Mouse (Mus musculus) neural tube, embryonic 11.5 days (tissue): ENCODE results near the gene Zmpste24. TPM values are rescaled to one million over a fixed set of nuclear protein-coding genes. Genes with fewer than 3 reads are reported as not detected.

ENCODE experiments used
- ATAC-seq: fragments of 200-750 bp; cut with Nextera tagmentation; 2 replicates; pipeline ENCODE4 v1.8.0; 2017; ENCODE audit warnings: moderate number of reproducible peaks, mild to moderate bottlenecking, moderate TSS enrichment, moderate library complexity; ENCODE audit not compliant: insufficient read depth, low FRiP score, low TSS enrichment
- DNase-seq: peaks from one replicate; pipeline ENCODE4 v3.0.0-alpha.2; 2015; ENCODE audit warnings: low spot score
- H3K27ac ChIP-seq: fragments of 300-500 bp; sonication (generic); 2 replicates; pipeline ENCODE4 v1.5.1; 2014; ENCODE audit warnings: low read depth, mild to moderate bottlenecking, low read length
- H3K27me3 ChIP-seq: fragments of 300-500 bp; sonication (generic); 2 replicates; pipeline ENCODE4 v1.6.1; 2014; ENCODE audit warnings: mild to moderate bottlenecking, low read length, mixed read lengths; ENCODE audit not compliant: control insufficient read depth, insufficient read depth
- H3K36me3 ChIP-seq: fragments of 300-500 bp; sonication (generic); 2 replicates; pipeline ENCODE4 v1.6.1; 2014; ENCODE audit warnings: mild to moderate bottlenecking, low read length, moderate library complexity, mixed read lengths; ENCODE audit not compliant: control insufficient read depth, insufficient read depth
- H3K4me1 ChIP-seq: fragments of 300-500 bp; sonication (generic); 2 replicates; pipeline ENCODE4 v1.6.1; 2014; ENCODE audit warnings: low read length, mixed read lengths; ENCODE audit not compliant: control insufficient read depth, insufficient read depth
- H3K4me2 ChIP-seq: fragments of 300-500 bp; sonication (generic); 2 replicates; pipeline ENCODE4 v1.6.1; 2014; ENCODE audit warnings: low read depth, mild to moderate bottlenecking, moderate library complexity
- H3K4me3 ChIP-seq: fragments of 300-500 bp; sonication (generic); 2 replicates; pipeline ENCODE4 v1.5.1; 2014; ENCODE audit warnings: low read depth, low read length
- H3K9ac ChIP-seq: fragments of 300-500 bp; sonication (generic); 2 replicates; pipeline ENCODE4 v1.6.1; 2014; ENCODE audit warnings: mild to moderate bottlenecking, low read length
- H3K9me3 ChIP-seq: fragments of 300-500 bp; sonication (generic); 2 replicates; pipeline ENCODE4 v1.6.1; 2016; ENCODE audit warnings: low read length; ENCODE audit not compliant: control insufficient read depth
- WGBS: fragments of 180-500 bp; shearing (Covaris S2); extraction: QIAGEN DNeasy Blood & Tissue Kit; methylation state at CpG from one replicate; pipeline ENCODE4 v1.1.7; 2014; 5-methylcytosine and 5-hydroxymethylcytosine counted together
- polyA plus RNA-seq: library from polyadenylated mRNA; unstranded; fragments of >200 nt; fragmentation: Nextera tagmentation; extraction: Ambion mirVana; gene quantifications from 2 replicates; pipeline ENCODE4 v1.2.1, GENCODE M21; 2014

Gene Zmpste24
- polyA plus RNA-seq = 25.8 and 29.3 TPM in 2 replicates

GRCm38 (mm10) chr4:121097650-121098378 lies at the start of gene Zmpste24:
Gene Zmpste24 (minus strand): TSS chr4:121098241.
- Histone ChIP-seq H3K4me3 (peak within 1 kb of the TSS; percentile 79), H3K36me3 (peaks cover 6% of the 10 kb centered on the region; the same call in 1 of the 2 replicates), H3K27ac (peak within 1 kb of the TSS; percentile 39; the same call in 1 of the 2 replicates), H3K4me1 (peaks cover 6% of the 10 kb centered on the region; the same call in 1 of the 2 replicates), H3K9me3 (no peaks in the 10 kb centered on the region), H3K4me2 (peak within 1 kb of the TSS; percentile 77), H3K9ac (peak within 1 kb of the TSS; percentile 71), H3K27me3 (no peaks in the 10 kb centered on the region)
- DNase-seq (peak; percentile 89), ATAC-seq (peak; percentile 82)
- under 1% methylated on average over 39 of the region's 39 CpGs for WGBS

DNA sequence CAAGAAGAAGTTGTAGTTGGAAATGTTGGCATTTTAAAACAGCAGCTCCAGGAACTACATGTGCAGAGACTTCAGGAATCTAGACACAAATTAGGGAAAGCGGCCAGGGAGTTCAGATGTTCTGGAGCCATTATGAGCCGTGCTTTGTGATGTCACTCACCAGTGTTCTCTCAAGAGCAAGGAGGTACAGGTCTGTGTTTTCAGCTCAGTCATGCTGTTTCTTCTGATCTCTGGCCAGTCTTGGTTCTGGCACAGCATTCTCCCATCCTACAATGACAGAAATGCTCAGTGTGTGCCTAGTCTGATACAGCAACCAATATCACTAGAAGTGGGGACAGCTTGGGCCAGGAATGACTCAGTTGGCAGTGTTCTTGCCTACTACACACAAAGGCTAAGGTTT lies 11.1 kb upstream of the Zmpste24 start, which contains the start of gene Tmco2:
Gene Tmco2 (minus strand): TSS at position 101 of the 400 bp plus-strand sequence.
- WGBS = 96% methylated on average over 2 of the region's 2 CpGs
- ATAC-seq = no peak
- no peaks in the 10 kb centered on the region for H3K4me1 ChIP-seq

GRCm38 (mm10) chr4:121103304-121103703 lies 5.3 kb upstream of the Zmpste24 start:
- 83% methylated on average over 4 of the region's 4 CpGs for WGBS
- Histone ChIP-seq H3K9ac (no peak overlapping the region), H3K27me3 (no peaks in the 10 kb centered on the region), H3K36me3 (no peaks in the 10 kb centered on the region), H3K4me2 (no peak overlapping the region), H3K27ac (no peak overlapping the region), H3K4me3 (no peak overlapping the region), H3K4me1 (no peaks in the 10 kb centered on the region), H3K9me3 (no peaks in the 10 kb centered on the region)
- ATAC-seq = no peak
- no peak for DNase-seq

More for the DNA sequence above, 11.1 kb upstream of the Zmpste24 start, which contains the start of gene Tmco2:
- Histone ChIP-seq H3K4me2 (no peak within 1 kb of the TSS), H3K4me3 (no peak within 1 kb of the TSS), H3K27ac (no peak within 1 kb of the TSS), H3K36me3 (no peaks in the 10 kb centered on the region), H3K27me3 (no peaks in the 10 kb centered on the region), H3K9ac (no peak within 1 kb of the TSS), H3K9me3 (no peaks in the 10 kb centered on the region)
- no peak for DNase-seq

- Histone ChIP-seq H3K27me3 (no peaks in the 10 kb centered on the region), H3K4me2 (no peak overlapping the region), H3K4me1 (no peaks in the 10 kb centered on the region), H3K9me3 (no peaks in the 10 kb centered on the region), H3K36me3 (peaks cover 8% of the 10 kb centered on the region), H3K4me3 (no peak overlapping the region), H3K27ac (no peak overlapping the region), H3K9ac (no peak overlapping the region)
- WGBS = 91% methylated on average over 4 of the region's 4 CpGs
- ATAC-seq (no peak), DNase-seq (no peak)
These were observed 7.8 kb downstream of the Zmpste24 start for GRCm38 (mm10) chr4:121090211-121090610.

GRCm38 (mm10) chr4:121088696-121089095 lies 9.3 kb downstream of the Zmpste24 start:
- 90% methylated on average over 2 of the region's 2 CpGs for WGBS
- Histone ChIP-seq H3K9me3 (no peaks in the 10 kb centered on the region), H3K36me3 (peaks cover 3% of the 10 kb centered on the region)

DNA sequence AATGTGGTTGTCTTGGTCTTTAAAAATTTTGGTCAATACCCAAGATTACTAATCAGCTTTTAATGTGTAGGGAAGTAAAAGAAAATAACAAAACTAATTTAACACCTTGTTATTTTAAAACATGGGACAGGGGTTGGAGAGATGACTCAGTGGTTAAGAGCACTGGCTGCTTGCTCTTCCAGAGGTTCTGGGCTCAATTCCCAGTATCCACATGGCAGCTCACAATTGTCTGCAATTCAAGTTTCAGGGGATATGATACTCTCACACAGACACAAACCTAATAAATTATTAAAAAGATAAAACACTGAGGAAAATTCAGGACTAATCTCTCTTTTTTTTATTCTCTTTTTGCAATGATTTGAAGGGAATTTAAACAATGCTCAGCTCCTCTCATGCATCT lies 13.5 kb downstream of the Zmpste24 start:
- Histone ChIP-seq H3K4me2 (no peak overlapping the region), H3K4me3 (no peak overlapping the region), H3K27ac (no peak overlapping the region), H3K4me1 (no peaks in the 10 kb centered on the region), H3K36me3 (peaks cover 4% of the 10 kb centered on the region; the same call in 1 of the 2 replicates), H3K27me3 (no peaks in the 10 kb centered on the region), H3K9me3 (no peaks in the 10 kb centered on the region), H3K9ac (no peak overlapping the region)
- DNase-seq (no peak), ATAC-seq (no peak)

More at GRCm38 (mm10) chr4:121088696-121089095, 9.3 kb downstream of the Zmpste24 start:
- Histone ChIP-seq H3K9ac (no peak overlapping the region), H3K4me2 (no peak overlapping the region), H3K27ac (no peak overlapping the region), H3K4me3 (no peak overlapping the region), H3K27me3 (no peaks in the 10 kb centered on the region), H3K4me1 (no peaks in the 10 kb centered on the region)
- no peak for ATAC-seq
- no peak for DNase-seq

DNA sequence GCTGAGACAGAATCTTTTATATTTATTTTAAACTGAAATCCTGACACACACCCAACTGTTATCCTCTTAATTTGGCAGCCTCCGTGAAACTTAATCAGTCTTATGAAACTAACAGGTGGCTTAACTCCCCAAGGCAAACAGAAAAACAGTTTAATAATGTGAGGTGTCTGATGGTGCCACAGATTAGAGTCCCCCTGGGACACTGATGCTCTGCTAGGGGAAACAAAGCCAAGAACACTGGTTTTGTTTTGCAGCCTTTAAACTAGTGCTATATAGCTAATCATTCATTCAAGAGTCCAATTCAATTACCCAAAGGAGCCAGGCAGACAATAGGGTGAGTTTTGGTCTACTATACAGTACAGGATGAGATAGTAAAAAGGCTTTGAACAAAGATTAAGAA lies 17.6 kb downstream of the Zmpste24 start:
- H3K36me3 ChIP-seq = peaks cover 8% of the 10 kb centered on the region
- no peak overlapping the region for H3K27ac ChIP-seq
- no peak overlapping the region for H3K9ac ChIP-seq
- ATAC-seq (no peak), DNase-seq (no peak)
- no peak overlapping the region for H3K4me3 ChIP-seq
- no peaks in the 10 kb centered on the region for H3K4me1 ChIP-seq
- WGBS = 89% methylated on average over 1 of the region's 1 CpGs
- H3K9me3 ChIP-seq = no peaks in the 10 kb centered on the region
- no peak overlapping the region for H3K4me2 ChIP-seq
- no peaks in the 10 kb centered on the region for H3K27me3 ChIP-seq

GRCm38 (mm10) chr4:121077915-121078646 lies 20.0 kb downstream of the Zmpste24 start:
- no peak for DNase-seq
- no peak for ATAC-seq
- no peaks in the 10 kb centered on the region for H3K9me3 ChIP-seq
- no peak overlapping the region for H3K4me3 ChIP-seq
- H3K4me1 ChIP-seq = no peaks in the 10 kb centered on the region
- no peak overlapping the region for H3K27ac ChIP-seq
- no peak overlapping the region for H3K9ac ChIP-seq
- H3K36me3 ChIP-seq = peaks cover 13% of the 10 kb centered on the region
- 70% methylated on average over 3 of the region's 3 CpGs for WGBS
- H3K4me2 ChIP-seq = no peak overlapping the region
- H3K27me3 ChIP-seq = no peaks in the 10 kb centered on the region
